Mouse (Mus musculus): ENCODE measurements around the gene Copa.

DNA sequence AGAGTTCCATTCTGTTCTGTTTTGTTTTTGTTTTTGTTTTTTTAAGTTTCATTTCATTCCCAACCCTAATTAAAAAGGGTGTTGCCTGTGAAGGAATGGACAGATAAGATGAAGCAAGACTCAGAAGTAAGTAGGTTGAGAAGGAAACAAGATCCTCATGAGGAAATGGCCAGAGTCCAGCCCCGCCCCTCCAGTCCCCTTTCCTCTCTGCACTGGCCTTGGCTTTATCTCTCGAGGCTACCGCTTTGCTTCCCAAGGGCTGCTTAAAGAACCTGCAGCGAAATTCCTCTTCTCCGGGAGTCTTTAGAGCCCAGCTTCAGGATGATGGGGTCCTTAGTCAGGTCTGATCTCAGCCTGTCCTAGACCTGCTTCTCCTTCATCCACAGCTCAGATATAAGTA, 4.3 kb upstream of the Copa start:
- TF ChIP-seq CTCF (IDR thresholded peaks at IDR 0.05; ENCODE audit: low read depth) = no peak
- TF ChIP-seq EP300 (IDR thresholded peaks at IDR 0.05; ENCODE audit: low read depth) = no peak

Measured in liver, embryonic 14.5 days (tissue).